Mouse (Mus musculus): ENCODE data around the gene Mrpl27. TPM values are rescaled to one million over a fixed set of nuclear protein-coding genes. Genes with fewer than 3 reads are reported as not detected.

Gene Mrpl27
- polyA plus RNA-seq, 1 experiment from 2014 or later: 91.3 TPM

GRCm38 (mm10) chr11:94697703-94698464, 44.3 kb downstream of the Mrpl27 start:
- no peak overlapping the region for H3K9ac ChIP-seq
- no peak for ATAC-seq (ENCODE audit: low read depth)
- H3K27me3 ChIP-seq: 0 out of 2 replicates have a peak, but pooled peaks cover 6% of the 10 kb centered on the region
- H3K4me3 ChIP-seq (replicated peaks): no peak overlapping the region
- H3K4me1 ChIP-seq (replicated peaks): no peaks in the 10 kb centered on the region
- 37% methylated on average over 13 of the region's 13 CpGs for WGBS (ENCODE audit: insufficient replicate concordance)
- H3K27ac ChIP-seq: no peak overlapping the region
- H3K36me3 ChIP-seq: no peaks in the 10 kb centered on the region
- no peaks in the 10 kb centered on the region for H3K9me3 ChIP-seq (replicated peaks)
- no peak overlapping the region for H3K4me2 ChIP-seq
- DNase-seq: no peak

GRCm38 (mm10) chr11:94699399-94699798, 45.8 kb downstream of the Mrpl27 start:
- H3K27ac ChIP-seq: no peak overlapping the region
- no peaks in the 10 kb centered on the region for H3K9me3 ChIP-seq (replicated peaks)
- H3K9ac ChIP-seq: no peak overlapping the region
- WGBS (ENCODE audit: insufficient replicate concordance): 75% methylated on average over 3 of the region's 3 CpGs
- no peak overlapping the region for H3K4me2 ChIP-seq
- H3K36me3 ChIP-seq: no peaks in the 10 kb centered on the region
- ATAC-seq (ENCODE audit: low read depth) (no peak), DNase-seq (no peak)
- H3K27me3 ChIP-seq: 0 out of 2 replicates have a peak, but pooled peaks cover 6% of the 10 kb centered on the region
- no peaks in the 10 kb centered on the region for H3K4me1 ChIP-seq (replicated peaks)
- no peak overlapping the region for H3K4me3 ChIP-seq (replicated peaks)

- H3K36me3 ChIP-seq: no peaks in the 10 kb centered on the region
- no peak for DNase-seq
- ATAC-seq (ENCODE audit: low read depth): no peak
- H3K27ac ChIP-seq: no peak overlapping the region
- no peak overlapping the region for H3K4me3 ChIP-seq (replicated peaks)
- 57% methylated on average over 27 of the region's 27 CpGs for WGBS (ENCODE audit: insufficient replicate concordance)
- H3K4me2 ChIP-seq: no peak overlapping the region
- no peaks in the 10 kb centered on the region for H3K4me1 ChIP-seq (replicated peaks)
- no peaks in the 10 kb centered on the region for H3K9me3 ChIP-seq (replicated peaks)
- H3K27me3 ChIP-seq: 0 out of 2 replicates have a peak, but pooled peaks cover 6% of the 10 kb centered on the region
- no peak overlapping the region for H3K9ac ChIP-seq
Measured at GRCm38 (mm10) chr11:94701401-94702215, 48.0 kb downstream of the Mrpl27 start.

- WGBS (ENCODE audit: insufficient replicate concordance): 53% methylated on average over 3 of the region's 3 CpGs
- no peak for DNase-seq
- no peak for ATAC-seq (ENCODE audit: low read depth)
- Histone ChIP-seq H3K9me3 (replicated peaks) (no peaks in the 10 kb centered on the region), H3K4me2 (no peak overlapping the region), H3K4me3 (replicated peaks) (no peak overlapping the region), H3K4me1 (replicated peaks) (no peaks in the 10 kb centered on the region), H3K9ac (no peak overlapping the region), H3K27ac (no peak overlapping the region), H3K36me3 (no peaks in the 10 kb centered on the region), H3K27me3 (0 out of 2 replicates have a peak, but pooled peaks cover 6% of the 10 kb centered on the region)
Measured at GRCm38 (mm10) chr11:94702216-94702610, 48.6 kb downstream of the Mrpl27 start.

GRCm38 (mm10) chr11:94704020-94704419, 50.5 kb downstream of the Mrpl27 start:
- Histone ChIP-seq H3K9me3 (replicated peaks) (no peaks in the 10 kb centered on the region), H3K27me3 (0 out of 2 replicates have a peak, but pooled peaks cover 6% of the 10 kb centered on the region), H3K27ac (no peak overlapping the region), H3K4me3 (replicated peaks) (no peak overlapping the region), H3K9ac (no peak overlapping the region), H3K4me1 (replicated peaks) (no peaks in the 10 kb centered on the region), H3K4me2 (no peak overlapping the region), H3K36me3 (no peaks in the 10 kb centered on the region)
- WGBS (ENCODE audit: insufficient replicate concordance): 31% methylated on average over 7 of the region's 7 CpGs
- ATAC-seq (ENCODE audit: low read depth): no peak
- no peak for DNase-seq

- H3K4me2 ChIP-seq: no peak within 1 kb of the TSS
- H3K9me3 ChIP-seq (replicated peaks): no peaks in the 10 kb centered on the region
- 0 out of 2 replicates have a peak, but pooled peaks cover 6% of the 10 kb centered on the region for H3K27me3 ChIP-seq
- ATAC-seq (ENCODE audit: low read depth) (no peak), DNase-seq (no peak)
- 63% methylated on average over 5 of the region's 5 CpGs for WGBS (ENCODE audit: insufficient replicate concordance)
- H3K27ac ChIP-seq: no peak within 1 kb of the TSS
- H3K4me1 ChIP-seq (replicated peaks): no peaks in the 10 kb centered on the region
- H3K4me3 ChIP-seq (replicated peaks): no peak within 1 kb of the TSS
- H3K9ac ChIP-seq: no peak within 1 kb of the TSS
- no peaks in the 10 kb centered on the region for H3K36me3 ChIP-seq
Measured at GRCm38 (mm10) chr11:94704472-94704871, 50.9 kb downstream of the Mrpl27 start, which contains the start of gene Gm11541. Gene Gm11541, minus strand, starts transcription at chr11:94704499.

Other genes starting within 250 kb of the Mrpl27 start
- gene Cacna1g, start 179.6 kb upstream of the Mrpl27 start, polyA plus RNA-seq (2015; fragmentation: Nextera tagmentation; extraction: Ambion mirVana): 1.4 and 1.8 TPM in 2 replicates
- not detected in 2 replicates for gene Spata20, start 167.6 kb upstream of the Mrpl27 start, polyA plus RNA-seq (2015; fragmentation: Nextera tagmentation; extraction: Ambion mirVana)
- 0.05 and 0.08 TPM in 2 replicates for gene Epn3, start 153.8 kb upstream of the Mrpl27 start, polyA plus RNA-seq (2015; fragmentation: Nextera tagmentation; extraction: Ambion mirVana)
- 0.05 and 0.19 TPM in 2 replicates for gene Mycbpap, start 132.0 kb upstream of the Mrpl27 start, polyA plus RNA-seq (2015; fragmentation: Nextera tagmentation; extraction: Ambion mirVana)
- 1.6 and 2.5 TPM in 2 replicates for gene Rsad1, start 104.5 kb upstream of the Mrpl27 start, polyA plus RNA-seq (2015; fragmentation: Nextera tagmentation; extraction: Ambion mirVana)
- gene Chad, start 88.7 kb upstream of the Mrpl27 start, polyA plus RNA-seq (2015; fragmentation: Nextera tagmentation; extraction: Ambion mirVana): 0.13 TPM in 1 of 2 replicates, not detected in the other
- gene Acsf2, start 51.9 kb upstream of the Mrpl27 start, polyA plus RNA-seq (2015; fragmentation: Nextera tagmentation; extraction: Ambion mirVana): 1.1 and 1.3 TPM in 2 replicates
- 133 and 148 TPM in 2 replicates for gene Lrrc59, start 24.0 kb upstream of the Mrpl27 start, polyA plus RNA-seq (2015; fragmentation: Nextera tagmentation; extraction: Ambion mirVana)
- 18.4 and 19.5 TPM in 2 replicates for gene Eme1, start 197 bp downstream of the Mrpl27 start, polyA plus RNA-seq (2015; fragmentation: Nextera tagmentation; extraction: Ambion mirVana)
- gene Xylt2, start 23.7 kb downstream of the Mrpl27 start, polyA plus RNA-seq (2015; fragmentation: Nextera tagmentation; extraction: Ambion mirVana): 2.4 and 2.9 TPM in 2 replicates
- gene Gm11541, start 50.7 kb downstream of the Mrpl27 start, polyA plus RNA-seq (2015; fragmentation: Nextera tagmentation; extraction: Ambion mirVana): not detected in 2 replicates
- gene Cdc34b, start 88.0 kb downstream of the Mrpl27 start, polyA plus RNA-seq (2015; fragmentation: Nextera tagmentation; extraction: Ambion mirVana): 0.08 TPM in 1 of 2 replicates, not detected in the other
- not detected in 2 replicates for gene Tmem92, start 128.9 kb downstream of the Mrpl27 start, polyA plus RNA-seq (2015; fragmentation: Nextera tagmentation; extraction: Ambion mirVana)

Measured in liver, embryonic 13.5 days (tissue).